Mouse (Mus musculus): Measurements from ENCODE around the gene Gna13.

DNA sequence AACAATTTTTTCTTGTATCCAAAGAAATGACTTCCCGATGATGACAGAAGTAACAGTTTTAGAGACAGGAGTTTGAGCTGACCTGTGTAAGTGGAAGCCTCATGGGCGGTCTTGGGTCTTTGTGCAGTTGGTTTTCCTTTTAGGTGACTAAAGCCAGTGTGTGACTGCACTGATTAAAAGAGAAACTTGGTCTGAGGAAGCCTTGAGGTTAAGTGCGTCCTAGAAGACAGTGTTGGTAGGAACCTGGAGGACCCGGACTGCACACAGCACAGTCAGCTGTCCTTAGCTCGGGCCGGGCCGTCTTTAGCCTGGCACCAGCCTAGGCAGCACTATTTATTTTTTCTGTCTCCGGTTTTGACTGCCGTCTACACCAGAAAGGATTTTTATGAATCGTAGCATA lies 2.2 kb downstream of the Gna13 start:
- TF ChIP-seq CHD2 (IDR thresholded peaks at IDR 0.05; ENCODE audit: low read depth, low read length) (no peak), MAFK (IDR thresholded peaks at IDR 0.05; ENCODE audit: insufficient read depth, low read depth, low read length) (no peak), HCFC1 (IDR thresholded peaks at IDR 0.05; ENCODE audit: borderline replicate concordance, insufficient read depth, low read length) (no peak), ZC3H11A (IDR thresholded peaks at IDR 0.05; ENCODE audit: borderline replicate concordance, low read depth, low read length) (no peak)

Measured in ES-E14 (cell line).